Mouse (Mus musculus) forebrain, embryonic 13.5 days (tissue): ENCODE results near the gene Dpp7. TPM values are rescaled to one million over a fixed set of nuclear protein-coding genes. Genes with fewer than 3 reads are reported as not detected.

Source experiments
- ATAC-seq: fragments of 200-750 bp; cut with Nextera tagmentation; 2 replicates; pipeline ENCODE4 v1.8.0; 2017
- H3K27ac ChIP-seq: fragments of 300-500 bp; sonication (generic); 2 replicates; pipeline ENCODE4 v1.5.1; 2015; ENCODE audit warnings: inconsistent platforms, mild to moderate bottlenecking, moderate library complexity
- H3K27me3 ChIP-seq: fragments of 300-500 bp; sonication (generic); 2 replicates; pipeline ENCODE4 v1.6.1; 2015; ENCODE audit warnings: mild to moderate bottlenecking, inconsistent platforms
- H3K36me3 ChIP-seq: fragments of 300-500 bp; sonication (generic); 2 replicates; pipeline ENCODE4 v1.6.1; 2015; ENCODE audit warnings: mild to moderate bottlenecking, inconsistent platforms; ENCODE audit not compliant: poor library complexity, severe bottlenecking
- H3K4me1 ChIP-seq: fragments of 300-500 bp; sonication (generic); 2 replicates; pipeline ENCODE4 v1.6.1; 2015; ENCODE audit warnings: inconsistent platforms
- H3K4me2 ChIP-seq: fragments of 300-500 bp; sonication (generic); 2 replicates; pipeline ENCODE4 v1.6.1; 2015; ENCODE audit warnings: inconsistent platforms, mild to moderate bottlenecking, moderate library complexity
- H3K4me3 ChIP-seq: fragments of 300-500 bp; sonication (generic); 2 replicates; pipeline ENCODE4 v1.5.1; 2015; ENCODE audit warnings: mild to moderate bottlenecking, inconsistent platforms
- H3K9ac ChIP-seq: fragments of 300-500 bp; sonication (generic); 2 replicates; pipeline ENCODE4 v1.6.1; 2015; ENCODE audit warnings: mild to moderate bottlenecking, inconsistent platforms
- H3K9me3 ChIP-seq: fragments of 300-500 bp; sonication (generic); replicated peaks from 2 replicates; pipeline ENCODE4 v1.6.1; 2016; ENCODE audit warnings: inconsistent platforms
- WGBS: fragments of 180-500 bp; shearing (Covaris S2); methylation state at CpG from one replicate; pipeline ENCODE4 v1.1.7; 2015; 5-methylcytosine and 5-hydroxymethylcytosine counted together
- polyA plus RNA-seq: library from polyadenylated mRNA; unstranded; fragments of >200 nt; fragmentation: Nextera tagmentation; extraction: Ambion mirVana; gene quantifications from 2 replicates; pipeline ENCODE4 v1.2.1, GENCODE M21; 2015

Gene Dpp7
- polyA plus RNA-seq, 1 experiment from 2014 or later, result 22.8 TPM

- Histone ChIP-seq H3K4me1 (peaks cover 6% of the 10 kb centered on the region), H3K9me3 (no peaks in the 10 kb centered on the region), H3K27ac (no peak overlapping the region), H3K9ac (peak overlapping the region; percentile 34; the same call in 1 of the 2 replicates), H3K4me3 (peak overlapping the region; percentile 54), H3K36me3 (no peaks in the 10 kb centered on the region), H3K4me2 (peak overlapping the region; percentile 86), H3K27me3 (peaks cover 55% of the 10 kb centered on the region)
- ATAC-seq, result 0 out of 2 replicates have a peak, but pooled peaks have one; percentile 13
- 69% methylated on average over 7 of the region's 7 CpGs for WGBS
Measured at GRCm38 (mm10) chr2:25303931-25304656, 52.1 kb downstream of the Dpp7 start.

GRCm38 (mm10) chr2:25303452-25303851 is 52.7 kb downstream of the Dpp7 start:
- H3K4me3 ChIP-seq, result no peak overlapping the region
- no peak overlapping the region for H3K4me2 ChIP-seq
- ATAC-seq, result no peak
- no peaks in the 10 kb centered on the region for H3K9me3 ChIP-seq
- 81% methylated on average over 3 of the region's 3 CpGs for WGBS
- no peak overlapping the region for H3K27ac ChIP-seq
- no peaks in the 10 kb centered on the region for H3K36me3 ChIP-seq
- peaks cover 51% of the 10 kb centered on the region for H3K27me3 ChIP-seq
- no peak overlapping the region for H3K9ac ChIP-seq
- H3K4me1 ChIP-seq, result peaks cover 6% of the 10 kb centered on the region

Other genes starting within 250 kb of the Dpp7 start
- gene Nrarp, start 175.6 kb downstream of the Dpp7 start, polyA plus RNA-seq, result 29.2 and 30.8 TPM in 2 replicates
- gene Tor4a, start 159.5 kb downstream of the Dpp7 start, polyA plus RNA-seq, result 0.66 and 0.78 TPM in 2 replicates
- gene Nelfb, start 144.9 kb downstream of the Dpp7 start, polyA plus RNA-seq, result 95.4 and 104 TPM in 2 replicates
- not detected in 2 replicates for gene Stpg3, start 141.7 kb downstream of the Dpp7 start, polyA plus RNA-seq
- gene Fam166a, start 137.6 kb downstream of the Dpp7 start, polyA plus RNA-seq, result 0.21 TPM in 1 of 2 replicates, not detected in the other
- 448 and 518 TPM in 2 replicates for gene Tubb4b, start 131.7 kb downstream of the Dpp7 start, polyA plus RNA-seq
- not detected in 2 replicates for gene Slc34a3, start 122.0 kb downstream of the Dpp7 start, polyA plus RNA-seq
- not detected in 2 replicates for gene Rnf224, start 119.6 kb downstream of the Dpp7 start, polyA plus RNA-seq
- 43.1 and 43.2 TPM in 2 replicates for gene Rnf208, start 114.1 kb downstream of the Dpp7 start, polyA plus RNA-seq
- gene Cysrt1, start 113.9 kb downstream of the Dpp7 start, polyA plus RNA-seq, result 0.29 TPM in 1 of 2 replicates, not detected in the other
- gene AL732309.1, start 109.5 kb downstream of the Dpp7 start, polyA plus RNA-seq, result 4.4 and 7.1 TPM in 2 replicates
- gene Tmem203, start 100.9 kb downstream of the Dpp7 start, polyA plus RNA-seq, result 19.4 and 20.3 TPM in 2 replicates
- gene Tprn, start 93.7 kb downstream of the Dpp7 start, polyA plus RNA-seq, result 9.7 and 10.8 TPM in 2 replicates
- gene Ssna1, start 83.9 kb downstream of the Dpp7 start, polyA plus RNA-seq, result 233 and 245 TPM in 2 replicates
- 126 and 148 TPM in 2 replicates for gene Anapc2, start 83.9 kb downstream of the Dpp7 start, polyA plus RNA-seq
- gene Tmem210, start 68.2 kb downstream of the Dpp7 start, polyA plus RNA-seq, result not detected in 2 replicates
- gene Lrrc26, start 66.4 kb downstream of the Dpp7 start, polyA plus RNA-seq, result 0.14 TPM in 1 of 2 replicates, not detected in the other
- 5.6 and 7.9 TPM in 2 replicates for gene Grin1, start 37.2 kb downstream of the Dpp7 start, polyA plus RNA-seq
- gene Man1b1, start 24.0 kb downstream of the Dpp7 start, polyA plus RNA-seq, result 59.2 and 63.2 TPM in 2 replicates
- 2.2 and 3.5 TPM in 2 replicates for gene Uap1l1, start 9.3 kb upstream of the Dpp7 start, polyA plus RNA-seq
- 49.4 and 62.3 TPM in 2 replicates for gene Sapcd2, start 16.0 kb upstream of the Dpp7 start, polyA plus RNA-seq
- gene Entpd2, start 39.5 kb upstream of the Dpp7 start, polyA plus RNA-seq, result 0.68 and 0.98 TPM in 2 replicates
- 287 and 315 TPM in 2 replicates for gene Npdc1, start 43.0 kb upstream of the Dpp7 start, polyA plus RNA-seq
- 0.08 TPM in 1 of 2 replicates, not detected in the other for gene Fut7, start 66.9 kb upstream of the Dpp7 start, polyA plus RNA-seq
- 5.7 and 8.2 TPM in 2 replicates for gene Abca2, start 72.3 kb upstream of the Dpp7 start, polyA plus RNA-seq
- gene Clic3, start 100.5 kb upstream of the Dpp7 start, polyA plus RNA-seq, result 2.4 and 3.2 TPM in 2 replicates
- gene Paxx, start 104.7 kb upstream of the Dpp7 start, polyA plus RNA-seq, result 62.0 and 65.9 TPM in 2 replicates
- 7.6 and 9.7 TPM in 2 replicates for gene Ptgds, start 113.7 kb upstream of the Dpp7 start, polyA plus RNA-seq
- gene Lcn12, start 137.6 kb upstream of the Dpp7 start, polyA plus RNA-seq, result not detected in 2 replicates
- 97.9 and 103 TPM in 2 replicates for gene Fbxw5, start 144.4 kb upstream of the Dpp7 start, polyA plus RNA-seq
- 4.2 and 5.2 TPM in 2 replicates for gene C8g, start 145.4 kb upstream of the Dpp7 start, polyA plus RNA-seq
- 30.9 and 33.3 TPM in 2 replicates for gene Traf2, start 190.6 kb upstream of the Dpp7 start, polyA plus RNA-seq
- 383 and 401 TPM in 2 replicates for gene Edf1, start 201.5 kb upstream of the Dpp7 start, polyA plus RNA-seq
- 3.1 and 4.2 TPM in 2 replicates for gene Mamdc4, start 218.5 kb upstream of the Dpp7 start, polyA plus RNA-seq
- gene Phpt1, start 218.9 kb upstream of the Dpp7 start, polyA plus RNA-seq, result 179 and 189 TPM in 2 replicates
- gene Ajm1, start 225.4 kb upstream of the Dpp7 start, polyA plus RNA-seq, result 2.2 and 3.4 TPM in 2 replicates